Mouse (Mus musculus): ENCODE results near the gene Stom. TPM values are rescaled to one million over a fixed set of nuclear protein-coding genes. Genes with fewer than 3 reads are reported as not detected.

Stom gene
- polyA plus RNA-seq, 1 experiment = 350 TPM

DNA sequence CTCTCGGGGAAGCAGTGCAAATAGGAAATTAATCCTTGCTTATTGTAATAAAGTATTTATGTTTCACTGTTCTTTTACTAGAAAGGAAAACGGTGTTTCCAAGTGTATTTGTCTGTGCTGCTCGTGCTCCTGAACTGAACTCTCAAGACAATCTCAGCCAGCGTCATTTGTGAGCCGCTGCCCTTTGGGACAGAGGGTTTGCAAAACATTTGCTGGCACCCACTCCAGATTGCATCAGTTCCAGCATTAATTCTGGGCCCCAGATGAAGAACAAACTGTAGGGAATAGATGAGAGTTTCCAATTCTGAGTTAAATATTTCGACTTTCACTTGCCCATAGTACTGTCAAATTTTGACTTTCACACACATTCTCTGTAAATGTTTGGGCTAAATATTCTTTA lies 1.9 kb upstream of the Stom start:
- H3K27ac ChIP-seq (ENCODE audit: insufficient read depth, low read depth, low read length) = peak overlapping the region; percentile 95
- peak overlapping the region; percentile 20; the same call in 1 of the 2 replicates for H3K4me3 ChIP-seq (ENCODE audit: insufficient read depth, low read length)

DNA sequence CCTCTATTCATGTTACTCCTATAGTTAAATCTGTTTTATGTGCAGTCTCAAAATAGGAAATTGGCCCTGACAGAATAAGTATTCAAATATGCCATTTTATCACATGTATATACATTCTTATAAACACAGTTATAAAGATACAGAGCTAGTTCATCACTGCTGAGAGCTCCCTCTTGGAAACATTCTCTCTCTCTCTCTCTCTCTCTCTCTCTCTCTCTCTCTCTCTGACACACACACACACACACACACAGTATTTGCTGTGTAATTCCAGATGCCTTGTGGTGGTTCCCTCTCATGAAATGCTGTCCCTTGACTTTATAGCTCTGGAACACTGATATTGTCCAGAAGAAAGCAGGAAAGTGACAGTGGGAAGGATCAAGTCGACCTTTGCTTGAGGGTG lies 1.3 kb upstream of the Stom start:
- TF ChIP-seq CTCF (IDR thresholded peaks at IDR 0.05; ENCODE audit: low read depth, low read length) (no peak), POLR2A (IDR thresholded peaks at IDR 0.05; ENCODE audit: borderline replicate concordance, low read depth, low read length) (no peak)
- peaks cover 32% of the 10 kb centered on the region for H3K4me1 ChIP-seq (ENCODE audit: control insufficient read depth, insufficient read depth, low read length)
- H3K27ac ChIP-seq (ENCODE audit: insufficient read depth, low read depth, low read length) = peak overlapping the region; percentile 95
- H3K4me3 ChIP-seq (ENCODE audit: insufficient read depth, low read length) = no peak overlapping the region; the same call in 1 of the 2 replicates

More for the DNA sequence above, 1.9 kb upstream of the Stom start:
- peaks cover 31% of the 10 kb centered on the region for H3K4me1 ChIP-seq (ENCODE audit: control insufficient read depth, insufficient read depth, low read length)
- TF ChIP-seq CTCF (IDR thresholded peaks at IDR 0.05; ENCODE audit: low read depth, low read length) = no peak
- TF ChIP-seq POLR2A (IDR thresholded peaks at IDR 0.05; ENCODE audit: borderline replicate concordance, low read depth, low read length) = no peak

DNA sequence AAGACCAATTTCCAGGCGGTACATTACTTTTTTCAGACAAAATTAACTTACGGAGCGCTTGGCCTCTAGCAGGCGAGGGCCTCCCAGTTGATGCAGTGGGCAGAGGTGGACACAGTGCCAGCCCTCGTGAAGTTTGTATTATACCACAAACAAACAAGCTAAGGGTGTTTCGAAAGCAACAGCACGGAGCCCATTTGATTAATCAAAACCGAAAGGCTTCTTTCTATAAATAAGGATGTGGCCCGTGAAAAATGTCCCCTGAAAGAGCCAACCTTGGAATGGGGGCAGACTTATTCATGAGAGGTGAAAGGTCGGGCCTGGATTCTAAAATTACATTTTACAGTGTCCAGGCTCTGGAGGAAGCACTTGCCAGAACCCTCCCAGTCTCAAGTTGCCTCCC lies 643 bp upstream of the Stom start:
- H3K4me3 ChIP-seq (ENCODE audit: insufficient read depth, low read length) = peak overlapping the region; percentile 64

DNA sequence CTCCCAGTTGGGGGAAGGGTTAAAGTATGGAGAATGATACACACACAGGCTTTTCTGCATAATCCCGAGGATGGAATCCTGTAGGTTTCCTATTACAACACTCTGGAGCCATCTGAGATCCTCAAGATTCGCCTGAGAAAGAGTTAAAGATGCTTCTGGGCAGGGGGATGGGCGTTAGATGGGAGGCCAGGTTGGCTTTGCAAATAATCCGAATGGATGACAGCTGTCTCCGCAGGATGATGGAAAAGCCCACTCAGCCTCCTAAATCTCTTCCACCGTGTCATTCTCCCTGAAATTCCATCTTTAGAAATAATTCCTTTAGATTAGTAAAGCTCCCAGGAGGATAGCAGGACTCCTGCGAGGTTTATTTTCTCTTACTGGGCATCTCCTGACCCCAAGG lies 1.2 kb downstream of the Stom start:
- TF ChIP-seq POLR2A (IDR thresholded peaks at IDR 0.05; ENCODE audit: borderline replicate concordance, low read depth, low read length) (no peak), CTCF (IDR thresholded peaks at IDR 0.05; ENCODE audit: low read depth, low read length) (no peak)
- Histone ChIP-seq H3K4me3 (ENCODE audit: insufficient read depth, low read length) (peak overlapping the region; percentile 77), H3K4me1 (ENCODE audit: control insufficient read depth, insufficient read depth, low read length) (peaks cover 39% of the 10 kb centered on the region), H3K27ac (ENCODE audit: insufficient read depth, low read depth, low read length) (no peak overlapping the region)

More for the DNA sequence above, 643 bp upstream of the Stom start:
- TF ChIP-seq POLR2A (IDR thresholded peaks at IDR 0.05; ENCODE audit: borderline replicate concordance, low read depth, low read length) (no peak), CTCF (IDR thresholded peaks at IDR 0.05; ENCODE audit: low read depth, low read length) (no peak)
- Histone ChIP-seq H3K4me1 (ENCODE audit: control insufficient read depth, insufficient read depth, low read length) (peaks cover 36% of the 10 kb centered on the region), H3K27ac (ENCODE audit: insufficient read depth, low read depth, low read length) (peak overlapping the region; percentile 89)

GRCm38 (mm10) chr2:35333670-35334069 lies 3.1 kb downstream of the Stom start:
- TF ChIP-seq POLR2A (IDR thresholded peaks at IDR 0.05; ENCODE audit: borderline replicate concordance, low read depth, low read length) (no peak), CTCF (IDR thresholded peaks at IDR 0.05; ENCODE audit: low read depth, low read length) (no peak)
- H3K4me1 ChIP-seq (ENCODE audit: control insufficient read depth, insufficient read depth, low read length) = peaks cover 47% of the 10 kb centered on the region
- 0 out of 2 replicates have a peak overlapping the region, but pooled peaks have one; percentile 5 for H3K4me3 ChIP-seq (ENCODE audit: insufficient read depth, low read length)
- peak overlapping the region; percentile 41 for H3K27ac ChIP-seq (ENCODE audit: insufficient read depth, low read depth, low read length)

GRCm38 (mm10) chr2:35331205-35331604 lies 5.6 kb downstream of the Stom start:
- no peak overlapping the region for H3K4me3 ChIP-seq (ENCODE audit: insufficient read depth, low read length)
- H3K27ac ChIP-seq (ENCODE audit: insufficient read depth, low read depth, low read length) = peak overlapping the region; percentile 78
- peaks cover 60% of the 10 kb centered on the region for H3K4me1 ChIP-seq (ENCODE audit: control insufficient read depth, insufficient read depth, low read length)
- no peak for TF ChIP-seq CTCF (IDR thresholded peaks at IDR 0.05; ENCODE audit: low read depth, low read length)
- no peak for TF ChIP-seq POLR2A (IDR thresholded peaks at IDR 0.05; ENCODE audit: borderline replicate concordance, low read depth, low read length)

DNA sequence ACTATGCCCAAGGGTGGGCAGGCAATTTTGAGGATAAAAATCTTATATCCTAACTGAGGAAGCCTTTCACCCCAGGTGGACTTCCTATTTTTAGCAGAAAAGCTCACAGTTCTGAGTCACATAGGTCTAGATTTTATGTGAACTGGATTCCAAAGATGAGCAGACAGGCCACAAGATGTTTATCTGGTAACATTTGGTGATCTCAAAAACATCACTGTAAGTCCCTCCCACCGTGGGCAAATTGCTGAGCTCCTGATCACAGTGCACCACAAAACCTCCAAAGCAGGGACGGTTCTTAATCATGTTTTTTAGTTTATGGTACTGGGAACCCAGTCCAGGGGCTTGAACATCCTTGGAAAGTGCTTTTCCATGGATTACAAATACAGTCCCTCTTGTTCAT lies 7.7 kb downstream of the Stom start:
- no peak overlapping the region for H3K4me3 ChIP-seq (ENCODE audit: insufficient read depth, low read length)
- H3K4me1 ChIP-seq (ENCODE audit: control insufficient read depth, insufficient read depth, low read length) = peaks cover 56% of the 10 kb centered on the region
- no peak for TF ChIP-seq CTCF (IDR thresholded peaks at IDR 0.05; ENCODE audit: low read depth, low read length)
- no peak for TF ChIP-seq POLR2A (IDR thresholded peaks at IDR 0.05; ENCODE audit: borderline replicate concordance, low read depth, low read length)
- H3K27ac ChIP-seq (ENCODE audit: insufficient read depth, low read depth, low read length) = peak overlapping the region; percentile 22; the same call in 1 of the 2 replicates

GRCm38 (mm10) chr2:35328064-35328792 lies 8.5 kb downstream of the Stom start:
- Histone ChIP-seq H3K27ac (ENCODE audit: insufficient read depth, low read depth, low read length) (0 out of 2 replicates have a peak overlapping the region, but pooled peaks have one; percentile 15), H3K4me1 (ENCODE audit: control insufficient read depth, insufficient read depth, low read length) (peaks cover 56% of the 10 kb centered on the region), H3K4me3 (ENCODE audit: insufficient read depth, low read length) (no peak overlapping the region)
- TF ChIP-seq CTCF (IDR thresholded peaks at IDR 0.05; ENCODE audit: low read depth, low read length) (no peak), POLR2A (IDR thresholded peaks at IDR 0.05; ENCODE audit: borderline replicate concordance, low read depth, low read length) (no peak)

DNA sequence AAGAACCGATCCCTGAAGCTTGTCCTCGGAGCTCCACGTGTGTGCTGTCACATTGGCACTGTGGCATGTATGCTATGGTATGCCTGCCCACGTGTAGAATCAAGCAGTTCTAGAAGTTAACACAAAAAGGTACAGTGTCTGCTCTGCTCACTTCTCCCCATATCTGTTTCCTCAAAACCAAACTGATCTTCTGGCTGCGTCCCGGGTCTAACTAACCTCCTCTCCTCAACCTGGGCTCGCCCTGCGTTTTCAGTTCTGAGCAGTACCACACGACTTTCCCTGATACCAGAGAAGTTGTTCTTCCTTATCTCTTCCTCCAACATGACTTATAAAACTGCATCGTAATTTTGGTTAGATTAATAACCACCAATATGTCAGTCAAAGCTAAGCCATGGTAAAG lies 9.2 kb downstream of the Stom start:
- H3K27ac ChIP-seq (ENCODE audit: insufficient read depth, low read depth, low read length) = peak overlapping the region; percentile 79
- H3K4me3 ChIP-seq (ENCODE audit: insufficient read depth, low read length) = peak overlapping the region; percentile 41
- H3K4me1 ChIP-seq (ENCODE audit: control insufficient read depth, insufficient read depth, low read length) = peaks cover 50% of the 10 kb centered on the region
- no peak for TF ChIP-seq POLR2A (IDR thresholded peaks at IDR 0.05; ENCODE audit: borderline replicate concordance, low read depth, low read length)
- TF ChIP-seq CTCF (IDR thresholded peaks at IDR 0.05; ENCODE audit: low read depth, low read length) = no peak

DNA sequence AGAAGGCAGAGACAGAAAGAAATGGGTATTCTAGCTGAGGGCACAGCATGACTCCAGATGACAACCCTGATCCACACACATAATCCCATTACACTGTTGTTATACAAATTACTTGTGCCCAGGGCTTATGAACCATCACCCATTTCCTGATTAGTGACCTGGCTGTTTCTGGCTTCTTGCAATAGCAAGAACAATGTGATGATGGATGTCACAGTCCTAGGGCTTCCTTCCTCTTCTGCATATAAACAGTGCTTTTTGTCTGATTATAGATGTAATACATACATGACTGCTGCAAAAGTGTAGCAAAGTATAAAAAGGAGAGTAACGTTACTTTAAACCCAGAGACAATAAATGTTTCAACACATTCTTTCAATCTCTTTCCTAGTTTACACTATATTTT lies 9.8 kb downstream of the Stom start:
- H3K4me3 ChIP-seq (ENCODE audit: insufficient read depth, low read length) = no peak overlapping the region
- peaks cover 44% of the 10 kb centered on the region for H3K4me1 ChIP-seq (ENCODE audit: control insufficient read depth, insufficient read depth, low read length)
- peak overlapping the region; percentile 29 for H3K27ac ChIP-seq (ENCODE audit: insufficient read depth, low read depth, low read length)

More for the DNA sequence above, 9.8 kb downstream of the Stom start:
- TF ChIP-seq CTCF (IDR thresholded peaks at IDR 0.05; ENCODE audit: low read depth, low read length) (no peak), POLR2A (IDR thresholded peaks at IDR 0.05; ENCODE audit: borderline replicate concordance, low read depth, low read length) (no peak)

Measured in bone marrow macrophage, adult 2 months (primary cell).